Mouse (Mus musculus) Patski (cell line): ENCODE data around the gene Tspan2. TPM values are rescaled to one million over a fixed set of nuclear protein-coding genes. Genes with fewer than 3 reads are reported as not detected.
A peak's percentile ranks its signal among the peaks of the same experiment; 100 is the strongest.

Source experiments
- ATAC-seq: fragments of 100-300 bp; one replicate; pipeline ENCODE4 v1.8.0; 2021
- CTCF ChIA-PET: fragments of 350-600 bp; sonication (Branson Sonifier 250); formaldehyde crosslinking; loops from one replicate; lab custom pipeline; 2022; ENCODE audit warnings: inconsistent platforms; lab: Charles Lee
- POLR2A ChIA-PET: fragments of 350-600 bp; sonication (Branson Sonifier 250); formaldehyde crosslinking; loops from one replicate; lab custom pipeline; 2022; ENCODE audit warnings: antibody characterized with exemption, inconsistent platforms; lab: Charles Lee
- DNase-seq: peaks from one replicate; pipeline ENCODE4 v3.0.0-alpha.2; 2011; ENCODE audit warnings: low read depth, low spot score
- H3K27me3 ChIP-seq: fragments of 371-371 bp; one replicate; pipeline ENCODE4 v1.5.1; 2021
- CTCF ChIP-seq: fragments of 100-300 bp; IDR thresholded peaks from one replicate; pipeline ENCODE4 v1.5.1; 2021
- in situ Hi-C: fragments of 300-500 bp; cut with MboI; formaldehyde crosslinking; loops from 3 replicates; pipeline ENCODE4 v1.11.1; 2018; ENCODE audit warnings: low pct_unique_long_range_greater_than_20kb, mixed read lengths
- polyA plus RNA-seq: library from polyadenylated mRNA; unstranded; gene quantifications from one replicate; pipeline ENCODE4 v1.2.3, GENCODE M21; 2021

The Tspan2 gene
- polyA plus RNA-seq, 1 experiment from 2014 or later: 0.54 TPM

DNA sequence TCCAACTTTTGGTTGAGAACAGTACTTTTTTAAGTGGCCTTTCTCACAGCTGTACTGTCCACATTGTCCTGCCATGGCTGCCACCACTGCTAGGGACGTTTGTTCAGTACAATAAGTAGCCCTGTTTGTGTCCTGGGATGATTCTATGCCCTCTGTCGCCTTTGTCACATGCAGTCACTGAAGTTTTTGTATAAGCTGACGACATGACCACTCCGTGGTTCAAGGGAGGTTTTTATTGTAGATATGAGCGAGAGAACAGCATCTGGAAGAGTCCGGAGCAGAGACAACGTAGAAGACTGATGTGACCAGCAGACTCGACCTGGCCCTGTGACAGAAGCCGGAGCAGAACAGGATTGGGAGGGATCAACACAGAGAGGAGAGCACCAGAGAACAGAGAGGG, 25.7 kb upstream of the Tspan2 start:
- H3K27me3 ChIP-seq: peaks cover 3% of the 10 kb centered on the region
- ATAC-seq (no peak), DNase-seq (no peak)
- in situ Hi-C loops: no loop called here
- TF ChIP-seq CTCF: no peak
- ChIA-PET POLR2A (interaction anchor here (0.6 to 0.7 kb wide), 2 partner anchors 11 to 605 kb away, joined by 4 to 5 read pairs; no protein-coding TSS in a partner anchor), CTCF (interaction anchor here (0.9 to 2.5 kb wide), 2 partner anchors 10 to 95 kb away, joined by 3 to 8 read pairs; no protein-coding TSS in a partner anchor)

DNA sequence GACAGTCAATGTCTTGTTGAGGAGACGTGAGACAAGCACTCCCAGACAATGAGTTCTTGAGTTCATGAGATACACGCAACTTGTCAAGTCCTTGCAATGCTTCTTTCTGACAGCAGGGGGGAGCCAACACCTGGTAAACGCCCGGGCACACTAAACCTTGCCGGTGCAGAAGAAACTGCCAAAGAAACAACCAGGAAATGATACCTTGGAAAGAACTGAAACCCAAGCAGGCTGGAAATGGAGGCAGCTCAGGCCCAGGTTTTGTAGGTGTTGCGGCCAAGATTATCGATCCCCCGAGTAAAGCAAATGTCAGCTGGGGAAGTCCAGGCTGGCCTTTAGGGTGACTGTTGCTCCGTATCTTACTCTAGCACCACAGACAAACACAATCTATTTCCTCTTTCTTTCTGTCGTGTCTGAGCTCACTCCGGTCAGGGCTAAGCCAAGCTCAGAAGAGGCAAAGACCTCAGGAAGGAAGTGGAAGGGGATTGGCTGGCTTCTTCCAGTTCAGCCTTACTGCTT, 19.2 kb upstream of the Tspan2 start:
- peaks cover 3% of the 10 kb centered on the region for H3K27me3 ChIP-seq
- ChIA-PET CTCF (interaction anchor here (0.9 to 6.1 kb wide), 19 partner anchors 9 to 472 kb away, joined by 3 to 46 read pairs (median 4); partner anchors contain the start of gene Tspan2), POLR2A (no interaction called here)
- DNase-seq (peak; percentile 50), ATAC-seq (peak; percentile 57)
- in situ Hi-C loops: loop anchor here (5.0 to 10.0 kb wide), 2 partner anchors 87 to 450 kb away; no protein-coding TSS in a partner anchor
- peak; percentile 98 for TF ChIP-seq CTCF

DNA sequence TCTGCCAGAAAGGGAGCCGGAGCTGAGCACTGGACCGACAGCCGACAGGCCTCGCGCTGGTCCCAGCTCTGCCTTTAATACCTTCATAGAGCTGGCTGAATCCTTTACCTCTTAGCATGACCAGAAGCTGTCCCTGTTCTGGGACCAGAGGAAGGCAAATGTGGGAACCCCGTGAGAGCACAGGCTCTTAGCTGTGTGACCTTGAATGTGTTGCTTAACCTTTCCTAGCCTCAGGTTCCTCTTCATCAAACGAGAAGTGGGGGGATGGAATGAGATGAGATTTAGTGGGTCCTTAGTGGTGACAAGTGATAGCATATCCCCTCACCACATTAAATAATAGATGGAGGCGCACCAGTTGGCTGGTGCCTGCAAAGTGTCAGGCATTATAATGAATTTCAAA, 18.5 kb upstream of the Tspan2 start:
- ChIA-PET CTCF (interaction anchor here (0.9 to 6.1 kb wide), 19 partner anchors 9 to 472 kb away, joined by 3 to 46 read pairs (median 4); partner anchors contain the start of gene Tspan2), POLR2A (no interaction called here)
- DNase-seq (no peak), ATAC-seq (no peak)
- no peak for TF ChIP-seq CTCF
- in situ Hi-C loops: loop anchor here (5.0 to 10.0 kb wide), 2 partner anchors 86 to 449 kb away; no protein-coding TSS in a partner anchor
- peaks cover 3% of the 10 kb centered on the region for H3K27me3 ChIP-seq

DNA sequence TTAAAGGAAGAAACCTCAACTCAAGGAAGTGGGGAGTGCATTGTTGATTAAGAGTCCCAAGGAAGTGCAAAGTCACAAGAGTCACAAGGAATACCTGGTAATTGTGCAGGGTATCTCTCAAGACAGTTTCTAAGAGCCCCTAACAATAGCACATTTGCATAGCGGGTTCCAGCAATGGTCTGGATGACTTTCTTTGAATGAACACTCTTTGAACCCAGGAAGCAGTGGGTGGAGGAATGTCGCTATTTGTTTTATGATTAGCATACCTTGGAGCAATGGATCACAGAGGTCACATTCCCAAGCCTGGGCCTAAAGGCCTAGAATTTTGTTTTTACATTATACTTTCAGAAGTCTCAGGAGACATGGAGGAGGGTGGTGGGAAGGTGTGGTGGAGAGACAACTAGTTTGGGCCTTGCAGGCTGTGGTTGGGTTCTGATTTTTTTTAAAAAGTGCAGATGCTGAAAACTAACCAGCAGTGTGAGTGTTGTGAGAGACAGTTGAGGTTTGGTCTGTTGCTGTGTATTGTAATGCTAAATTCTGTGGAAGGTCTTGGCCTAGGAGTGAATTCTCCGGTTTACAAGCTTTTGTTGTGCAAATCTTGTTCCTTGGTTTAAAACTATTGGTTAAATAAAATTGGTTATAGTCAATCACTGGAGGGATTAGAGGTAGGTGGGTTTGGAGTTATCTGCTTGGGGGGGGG, 16.6 kb upstream of the Tspan2 start:
- ChIA-PET POLR2A (no interaction called here), CTCF (interaction anchor here (0.6 kb wide), 1 partner anchor 801 kb away, joined by 4 read pairs; no protein-coding TSS in a partner anchor)
- in situ Hi-C loops: loop anchor here (5.0 to 10.0 kb wide), 2 partner anchors 85 to 447 kb away; no protein-coding TSS in a partner anchor
- H3K27me3 ChIP-seq: no peaks in the 10 kb centered on the region
- DNase-seq: no peak
- no peak for TF ChIP-seq CTCF
- ATAC-seq: no peak

DNA sequence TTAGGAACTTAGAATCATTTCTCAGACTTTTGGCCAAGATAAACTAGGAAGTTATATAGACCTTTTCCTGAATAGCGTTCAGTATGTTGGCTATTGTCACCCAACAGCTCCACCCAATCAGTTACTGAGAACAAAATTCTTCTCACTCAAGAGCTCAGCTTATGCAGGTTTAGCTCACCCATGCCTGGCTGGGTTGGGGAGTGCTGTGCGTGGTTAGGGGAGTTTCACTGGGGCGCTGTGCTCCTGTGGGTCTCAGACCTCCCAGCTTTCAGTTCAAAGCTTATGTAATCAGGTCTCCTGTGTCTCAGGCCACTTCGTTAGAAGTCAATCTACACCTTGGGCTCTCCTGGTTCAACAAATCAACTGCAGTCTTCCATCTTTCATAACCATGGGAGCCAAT, 11.2 kb upstream of the Tspan2 start:
- ChIA-PET CTCF (interaction anchor here (1.4 kb wide), 1 partner anchor 69 kb away, joined by 3 read pairs; no protein-coding TSS in a partner anchor), POLR2A (no interaction called here)
- peaks cover 3% of the 10 kb centered on the region for H3K27me3 ChIP-seq
- ATAC-seq: no peak
- DNase-seq: no peak
- in situ Hi-C loops: no loop called here
- no peak for TF ChIP-seq CTCF

DNA sequence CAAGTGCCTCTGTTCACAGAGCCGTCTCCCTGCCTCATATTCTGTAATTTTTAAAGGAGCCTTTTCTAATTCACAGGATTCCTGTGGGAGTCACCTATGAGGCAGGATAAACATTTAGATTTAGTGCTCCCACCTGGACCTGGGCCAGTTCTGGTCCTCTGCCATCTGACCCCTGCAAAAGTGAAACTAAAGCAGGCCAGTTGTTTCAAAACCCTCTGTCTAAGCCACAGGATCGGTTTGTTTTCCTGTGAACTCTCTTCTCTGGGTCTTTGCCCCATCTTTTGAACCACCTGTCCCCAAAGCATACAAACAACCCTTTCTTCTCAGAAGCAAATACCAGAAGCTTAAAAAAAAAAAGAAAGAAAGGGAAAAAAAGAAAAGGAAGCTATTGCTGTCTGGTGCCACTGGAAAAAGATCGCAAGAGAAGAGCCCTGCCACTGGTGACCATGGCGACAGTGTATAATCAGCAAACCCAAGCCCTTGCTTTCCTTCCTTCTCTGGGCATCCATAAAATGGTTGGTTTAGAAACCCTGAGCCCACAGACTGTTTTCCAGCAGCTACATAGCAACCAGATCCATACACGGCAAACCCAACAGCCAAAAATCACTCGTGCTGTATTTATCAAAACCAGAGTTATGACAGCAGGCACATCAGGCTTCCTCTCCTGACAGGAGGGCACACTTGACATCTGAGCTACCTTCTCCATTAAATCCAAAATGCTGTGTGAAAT, 10.3 kb upstream of the Tspan2 start:
- ChIA-PET CTCF (interaction anchor here (1.4 to 1.6 kb wide), 2 partner anchors 9 to 68 kb away, joined by 3 to 6 read pairs; no protein-coding TSS in a partner anchor), POLR2A (no interaction called here)
- H3K27me3 ChIP-seq: peaks cover 3% of the 10 kb centered on the region
- no peak for DNase-seq
- no peak for TF ChIP-seq CTCF
- no peak for ATAC-seq
- in situ Hi-C loops: no loop called here

DNA sequence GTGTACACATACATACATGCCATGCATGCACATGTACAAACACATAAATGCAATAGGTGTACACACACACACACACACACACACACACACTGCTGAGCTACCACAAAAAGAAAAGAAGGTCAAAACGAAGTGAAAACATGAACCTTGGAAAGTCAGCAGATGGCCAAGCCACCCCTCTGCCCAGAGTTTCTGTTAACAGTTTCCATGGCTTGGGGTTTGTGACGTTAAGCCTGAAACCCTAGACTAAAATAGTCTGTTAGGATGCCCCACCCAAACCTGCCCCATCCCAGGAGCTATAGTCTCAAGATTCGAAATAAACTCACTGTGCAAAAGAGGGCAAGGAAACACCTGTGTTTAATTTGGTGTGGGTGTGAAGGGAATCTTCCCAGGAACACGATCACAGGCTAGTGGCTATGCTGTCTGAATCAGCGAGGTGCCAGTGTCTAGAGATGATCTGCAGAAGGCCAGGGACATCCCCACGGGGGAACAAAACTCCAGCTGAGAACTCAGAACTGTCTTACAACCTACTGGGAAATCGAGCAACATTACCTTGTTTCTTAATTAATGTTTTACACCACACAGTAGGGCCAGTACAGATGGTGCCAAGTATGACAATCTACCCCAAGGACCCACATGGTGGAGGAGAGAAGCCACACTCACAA, 9.4 kb upstream of the Tspan2 start:
- in situ Hi-C loops: loop anchor here (25.0 kb wide), 1 partner anchor 637 kb away; no protein-coding TSS in a partner anchor
- ChIA-PET POLR2A (no interaction called here), CTCF (interaction anchor here (1.2 to 1.6 kb wide), 2 partner anchors 10 to 28 kb away, joined by 3 to 6 read pairs; no protein-coding TSS in a partner anchor)
- peaks cover 3% of the 10 kb centered on the region for H3K27me3 ChIP-seq
- TF ChIP-seq CTCF: no peak
- DNase-seq (no peak), ATAC-seq (no peak)

DNA sequence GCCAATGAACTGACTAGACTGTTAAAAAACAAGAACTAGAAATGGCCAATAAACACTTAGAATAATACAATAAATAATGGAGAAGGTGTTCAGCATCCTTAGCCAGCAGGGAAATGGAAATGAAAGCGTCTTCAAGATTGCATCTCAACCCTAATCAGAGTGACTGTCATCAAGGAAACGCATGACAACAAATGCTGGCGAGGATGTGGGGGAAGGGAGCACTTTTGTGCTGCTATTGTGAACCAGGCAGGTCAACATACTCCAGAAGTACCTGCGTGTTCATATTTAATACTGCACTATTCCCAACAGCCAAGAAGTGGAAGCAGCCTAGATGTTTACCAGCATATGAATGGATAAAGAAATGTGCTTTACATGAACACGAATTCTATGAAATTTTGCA, 4.9 kb upstream of the Tspan2 start:
- in situ Hi-C loops: loop anchor here (25.0 kb wide), 1 partner anchor 633 kb away; no protein-coding TSS in a partner anchor
- no peak for TF ChIP-seq CTCF
- DNase-seq: no peak
- H3K27me3 ChIP-seq: peaks cover 17% of the 10 kb centered on the region
- no peak for ATAC-seq
- ChIA-PET CTCF (no interaction called here), POLR2A (no interaction called here)

DNA sequence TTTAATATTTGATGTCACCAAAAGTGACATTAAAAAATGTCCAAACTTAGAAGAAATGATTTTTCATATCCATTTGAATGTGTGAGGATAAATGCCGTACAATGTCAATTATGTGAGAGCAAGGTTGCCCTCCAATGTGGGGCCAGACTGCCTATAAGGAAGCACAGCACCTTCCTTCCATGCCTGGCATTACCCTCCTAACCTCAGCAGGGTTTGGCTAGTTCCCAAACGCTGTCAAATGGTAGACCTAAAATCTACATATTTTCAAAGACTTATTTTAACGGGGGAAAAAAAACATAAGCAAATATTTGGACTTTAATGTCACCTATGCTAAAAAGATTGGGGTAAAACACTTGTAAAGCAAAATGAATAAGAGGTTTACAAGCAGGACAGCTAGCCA, 3.2 kb upstream of the Tspan2 start:
- no peak for DNase-seq
- in situ Hi-C loops: loop anchor here (25.0 kb wide), 1 partner anchor 631 kb away; no protein-coding TSS in a partner anchor
- peaks cover 23% of the 10 kb centered on the region for H3K27me3 ChIP-seq
- TF ChIP-seq CTCF: no peak
- POLR2A ChIA-PET: no interaction called here
- no peak for ATAC-seq
- CTCF ChIA-PET: interaction anchor here (1.0 kb wide), 1 partner anchor 16 kb away, joined by 3 read pairs; no protein-coding TSS in a partner anchor
